Mouse (Mus musculus) c-Kit-positive CD71-positive TER-119-positive erythroid progenitor cells, embryonic 14.5 days (primary cell): ENCODE results near the gene Ptgs2.

Source experiments
- DNase-seq: peaks from one replicate; pipeline ENCODE4 v3.0.0-alpha.2; 2013; ENCODE audit warnings: low spot score

Ptgs2 gene

GRCm38 (mm10) chr1:150099790-150100333 is at the start of gene Ptgs2:
Ptgs2 (plus strand) TSS chr1:150100031.
- no peak for DNase-seq

- DNase-seq: no peak
These were observed 49.6 kb upstream of the Ptgs2 start for GRCm38 (mm10) chr1:150050256-150050655.

GRCm38 (mm10) chr1:150065684-150066083 is 34.1 kb upstream of the Ptgs2 start:
- DNase-seq: no peak

- DNase-seq: no peak
These were observed 27.0 kb upstream of the Ptgs2 start for GRCm38 (mm10) chr1:150072880-150073279.

GRCm38 (mm10) chr1:150074609-150075008 is 25.2 kb upstream of the Ptgs2 start:
- no peak for DNase-seq

GRCm38 (mm10) chr1:150089040-150089692 is 10.7 kb upstream of the Ptgs2 start:
- DNase-seq: no peak

DNA sequence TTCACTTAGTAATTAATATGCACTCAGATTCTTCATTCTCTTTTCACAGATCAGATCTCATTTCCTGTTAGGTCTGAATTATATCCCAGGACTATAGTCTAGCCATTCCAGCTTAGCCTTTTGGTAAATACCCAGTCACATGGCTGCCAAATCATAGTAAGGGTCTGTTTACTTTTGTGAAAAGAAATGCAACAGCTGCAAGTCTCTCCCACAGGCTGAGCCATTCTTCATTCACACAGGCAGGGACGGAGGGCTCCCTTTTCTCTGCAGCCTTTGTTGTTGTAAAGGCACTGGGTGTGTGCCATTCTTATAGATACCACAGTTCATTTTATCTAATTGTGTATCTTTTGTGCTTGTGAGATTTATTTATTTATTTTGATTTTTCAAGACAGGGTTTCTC is 9.6 kb upstream of the Ptgs2 start:
- DNase-seq: no peak

DNA sequence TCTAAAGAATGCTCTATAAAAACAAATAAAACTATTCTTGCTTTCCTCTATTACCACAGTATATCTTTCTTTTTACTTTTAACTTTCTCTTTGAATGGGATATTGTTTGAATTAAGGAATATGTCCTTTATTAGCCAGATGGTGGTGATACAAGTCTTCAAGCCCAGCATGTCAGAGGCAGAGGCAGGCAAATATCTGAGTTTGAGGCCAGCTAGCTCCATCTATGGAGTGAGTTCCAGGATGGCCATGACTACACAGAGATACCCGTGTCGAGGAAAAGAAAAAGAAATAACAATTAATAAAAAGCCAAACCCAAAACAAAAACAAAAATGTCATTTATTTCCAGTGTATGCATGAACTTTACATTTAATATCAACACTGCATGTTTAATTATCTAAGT is 2.8 kb upstream of the Ptgs2 start:
- DNase-seq: no peak

DNA sequence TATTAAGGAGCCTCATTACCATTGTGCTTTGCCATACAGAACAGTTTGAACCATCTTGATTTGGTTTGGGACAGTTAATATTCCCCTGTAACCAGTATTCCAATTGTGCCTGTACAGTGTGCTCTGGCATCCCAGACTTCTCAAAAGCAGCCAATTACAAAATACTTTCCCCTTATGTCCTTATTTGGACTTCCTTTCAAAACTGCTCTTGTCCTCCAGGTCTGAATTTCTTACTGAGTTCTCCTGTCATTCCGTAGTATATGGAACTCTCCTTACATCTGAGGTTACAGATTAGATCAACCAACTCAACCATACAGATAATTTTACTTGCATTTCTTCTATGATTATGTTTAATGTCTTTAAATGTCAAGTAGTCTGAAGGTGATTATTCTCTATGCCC is 2.1 kb upstream of the Ptgs2 start:
- no peak for DNase-seq

DNA sequence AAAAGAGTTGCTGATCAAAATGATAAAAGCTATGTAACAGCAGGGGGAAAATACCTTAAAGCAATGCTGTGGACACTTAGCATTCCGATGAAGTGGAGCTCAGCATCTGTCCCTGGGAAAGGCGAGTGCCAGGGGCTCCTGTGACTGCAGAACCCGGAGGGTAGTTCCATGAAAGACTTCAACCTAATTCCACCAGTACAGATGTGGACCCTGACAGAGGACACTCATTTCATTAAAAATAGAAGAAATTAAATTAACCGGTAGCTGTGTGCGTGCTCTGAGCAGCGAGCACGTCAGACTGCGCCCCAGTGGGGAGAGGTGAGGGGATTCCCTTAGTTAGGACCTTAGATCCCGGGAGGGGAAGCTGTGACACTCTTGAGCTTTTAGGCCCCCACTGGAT is 457 bp upstream of the Ptgs2 start:
- DNase-seq: no peak

DNA sequence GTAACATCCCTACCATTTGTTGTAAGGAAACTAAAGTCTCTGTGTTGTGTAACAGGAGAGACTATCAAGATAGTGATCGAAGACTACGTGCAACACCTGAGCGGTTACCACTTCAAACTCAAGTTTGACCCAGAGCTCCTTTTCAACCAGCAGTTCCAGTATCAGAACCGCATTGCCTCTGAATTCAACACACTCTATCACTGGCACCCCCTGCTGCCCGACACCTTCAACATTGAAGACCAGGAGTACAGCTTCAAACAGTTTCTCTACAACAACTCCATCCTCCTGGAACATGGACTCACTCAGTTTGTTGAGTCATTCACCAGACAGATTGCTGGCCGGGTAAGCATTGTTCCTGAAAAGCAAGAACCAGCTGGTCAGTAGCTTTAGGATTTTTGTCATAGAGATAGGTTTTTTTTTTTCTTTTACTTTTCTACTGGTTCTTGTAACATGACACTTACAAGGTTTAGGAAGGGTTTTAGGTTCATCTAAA is 4.4 kb downstream of the Ptgs2 start:
- DNase-seq: no peak

DNA sequence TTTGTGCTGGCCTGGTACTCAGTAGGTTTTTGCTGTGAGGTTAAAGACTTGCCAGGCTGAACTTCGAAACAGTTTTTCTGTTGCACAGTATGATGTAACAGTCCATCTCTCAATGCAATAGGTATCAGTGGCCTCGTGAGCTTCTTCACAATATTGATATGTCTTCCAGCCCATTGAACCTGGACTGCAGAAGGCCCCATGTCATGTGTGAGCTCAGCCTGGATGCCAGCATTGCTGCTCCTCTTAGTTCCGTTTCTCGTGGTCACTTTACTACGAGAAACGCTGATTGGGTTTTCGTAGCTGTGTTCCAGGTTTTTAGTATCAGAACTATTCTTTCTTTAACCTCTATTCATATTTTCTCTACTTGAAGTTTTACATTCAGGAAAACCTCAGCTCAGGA is 6.9 kb downstream of the Ptgs2 start:
- DNase-seq: no peak

- no peak for DNase-seq
These were observed 9.8 kb downstream of the Ptgs2 start for GRCm38 (mm10) chr1:150109591-150109990.

- no peak for DNase-seq
These were observed 15.5 kb downstream of the Ptgs2 start for GRCm38 (mm10) chr1:150115352-150115751.

DNA sequence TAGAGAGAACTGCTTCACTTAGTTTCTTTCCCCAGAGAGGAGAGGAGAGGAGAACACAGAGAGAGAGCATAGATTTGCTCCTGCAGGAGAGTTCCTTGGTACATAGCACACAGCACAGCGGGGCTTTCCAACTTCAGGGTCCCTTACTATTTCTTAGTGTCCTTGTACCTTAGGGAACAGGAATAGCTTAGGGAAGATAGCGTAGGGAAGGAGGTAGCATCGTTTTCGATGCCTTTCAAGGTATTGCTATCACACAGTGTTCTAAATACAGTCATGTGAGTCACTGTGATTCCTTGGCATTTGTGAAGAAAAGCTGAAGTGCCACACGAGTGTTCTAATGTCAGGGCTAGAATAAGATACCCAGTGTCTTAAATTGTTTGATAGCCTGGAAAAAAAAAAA is 18.5 kb downstream of the Ptgs2 start:
- DNase-seq: no peak

DNA sequence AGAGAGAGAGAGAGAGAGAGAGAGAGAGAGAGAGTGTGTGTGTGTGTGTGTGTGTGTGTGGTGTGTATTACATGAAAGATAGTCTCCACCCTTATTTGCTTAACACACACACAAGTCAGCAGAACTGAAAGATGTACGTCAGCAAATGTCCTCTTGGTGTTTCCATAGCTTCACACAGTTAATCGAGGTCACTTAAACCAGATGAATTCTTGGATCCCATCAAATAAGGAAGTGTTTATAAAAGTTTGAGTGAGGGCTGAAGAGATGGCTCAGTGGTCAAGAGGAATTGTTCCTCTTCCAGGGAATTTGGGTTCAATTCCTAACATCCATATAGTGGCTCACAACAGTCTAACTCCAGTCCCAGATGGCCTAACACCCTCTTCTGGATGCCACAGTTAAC is 25.7 kb downstream of the Ptgs2 start:
- no peak for DNase-seq

DNA sequence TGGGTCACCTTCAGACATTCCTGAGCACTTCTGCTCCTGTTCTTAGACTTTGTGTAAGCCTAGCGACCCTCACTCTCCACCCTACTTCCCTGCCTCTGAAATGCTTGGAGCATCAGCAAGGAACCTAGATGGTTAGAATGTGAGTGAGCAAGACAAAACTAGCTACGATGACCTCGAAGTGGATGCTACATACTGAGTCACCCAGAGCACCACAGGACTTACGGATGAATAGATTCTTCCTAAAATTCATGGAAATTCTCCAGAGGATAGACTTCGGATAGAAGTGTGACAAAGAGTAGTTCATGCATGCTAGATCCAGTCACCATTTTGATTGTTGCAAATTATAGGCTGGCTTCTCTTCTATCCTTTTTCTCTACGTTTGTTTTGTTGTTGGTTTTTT is 30.2 kb downstream of the Ptgs2 start:
- DNase-seq: no peak

DNA sequence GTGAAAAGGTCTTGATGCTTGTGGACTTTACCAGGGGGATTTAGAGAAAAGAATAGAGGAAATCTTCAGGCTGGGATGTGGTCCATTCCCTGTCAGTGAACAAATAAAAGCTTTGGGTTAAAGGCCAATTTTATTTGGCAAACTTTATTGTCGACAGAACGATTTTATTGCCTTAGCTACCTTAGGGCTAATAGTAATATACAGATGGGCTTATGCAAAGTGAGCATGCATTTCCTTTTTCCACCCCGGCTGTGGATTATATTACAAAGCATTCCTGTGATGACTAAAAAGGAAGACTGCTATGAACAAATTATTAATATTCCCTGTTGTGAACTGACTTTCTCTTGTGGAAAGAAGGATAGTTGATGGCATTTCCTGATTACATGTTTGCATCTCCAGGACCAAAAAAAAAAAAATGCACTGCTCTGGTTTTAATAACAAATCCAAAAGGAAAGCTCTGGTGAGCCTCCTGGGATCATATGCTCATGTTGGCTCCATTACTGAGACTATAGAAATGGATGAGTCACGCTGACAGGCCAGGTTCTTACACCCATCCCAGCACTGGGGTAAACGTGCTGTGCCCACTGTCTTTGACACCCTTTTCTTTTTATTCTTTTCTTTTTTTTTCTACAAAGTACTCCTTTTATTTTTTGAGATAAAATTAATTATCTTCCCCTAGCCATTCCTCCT is 30.9 kb downstream of the Ptgs2 start:
- DNase-seq: no peak

- no peak for DNase-seq
These were observed 35.5 kb downstream of the Ptgs2 start for GRCm38 (mm10) chr1:150135350-150135749.

GRCm38 (mm10) chr1:150139730-150140129 is 39.9 kb downstream of the Ptgs2 start:
- DNase-seq: no peak

- no peak for DNase-seq
These were observed 42.1 kb downstream of the Ptgs2 start for GRCm38 (mm10) chr1:150141939-150142338.

DNA sequence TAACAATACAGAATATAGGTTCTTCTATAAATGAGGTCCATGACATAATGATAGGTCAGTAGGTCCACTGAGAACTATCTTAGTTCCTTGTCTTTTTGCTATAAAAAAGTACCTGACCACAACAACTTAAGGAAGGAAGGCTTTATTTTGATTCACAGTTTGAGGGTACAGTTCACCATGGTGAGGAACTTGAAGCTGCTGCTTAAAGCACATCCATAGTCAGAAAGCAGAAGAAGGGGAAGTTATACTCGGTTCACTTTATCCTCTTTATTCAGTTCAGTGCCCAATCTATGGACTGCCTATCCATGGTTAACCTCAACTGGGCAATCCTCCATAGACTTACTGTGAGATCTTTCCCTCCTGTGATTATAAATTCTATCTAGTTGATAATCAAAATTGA is 43.7 kb downstream of the Ptgs2 start:
- DNase-seq: no peak

GRCm38 (mm10) chr1:150145049-150145448 is 45.2 kb downstream of the Ptgs2 start:
- no peak for DNase-seq

DNA sequence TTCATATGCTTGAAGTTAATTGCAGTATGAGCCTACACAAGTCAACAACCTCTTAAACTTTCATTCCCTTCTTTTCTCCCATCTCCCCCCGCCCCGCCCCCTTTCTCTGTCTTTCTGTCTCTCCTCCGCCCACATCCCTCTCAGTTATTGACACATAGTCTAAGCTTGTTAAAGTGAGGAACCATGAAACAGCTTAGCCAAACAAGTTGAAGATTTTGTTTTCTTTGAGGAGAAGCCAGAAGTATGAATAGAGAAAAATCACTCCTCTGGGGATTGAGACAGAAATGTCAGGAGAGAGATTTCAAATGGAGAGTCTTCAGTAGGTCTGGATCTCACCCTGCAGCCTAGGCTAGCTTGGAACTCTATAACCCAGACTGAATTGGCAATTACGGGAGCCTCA is 47.4 kb downstream of the Ptgs2 start:
- DNase-seq: no peak
